Mouse (Mus musculus): ENCODE results near the gene Hmox2. TPM values are rescaled to one million over a fixed set of nuclear protein-coding genes. Genes with fewer than 3 reads are reported as not detected.
A peak's percentile ranks its signal among the peaks of the same experiment; 100 is the strongest.
"Not testable (repeated sequence)": the region's sequence is repeated elsewhere in the genome, so short reads cannot be mapped to it uniquely, and the experiment has no call there.

Hmox2 gene
- polyA plus RNA-seq, 1 experiment from 2014 or later: 90.0 TPM

GRCm38 (mm10) chr16:4727963-4728362, 1.8 kb downstream of the Hmox2 start:
- Histone ChIP-seq H3K4me2 (replicated peaks) (no peak overlapping the region), H3K9ac (no peak overlapping the region), H3K4me3 (no peak overlapping the region), H3K9me3 (no peaks in the 10 kb centered on the region), H3K27me3 (replicated peaks) (no peaks in the 10 kb centered on the region), H3K36me3 (no peaks in the 10 kb centered on the region), H3K4me1 (peaks cover 5% of the 10 kb centered on the region), H3K27ac (no peak overlapping the region)
- WGBS: 83% methylated on average over 1 of the region's 1 CpGs
- no peak for ATAC-seq (ENCODE audit: low FRiP score, low read depth)

DNA sequence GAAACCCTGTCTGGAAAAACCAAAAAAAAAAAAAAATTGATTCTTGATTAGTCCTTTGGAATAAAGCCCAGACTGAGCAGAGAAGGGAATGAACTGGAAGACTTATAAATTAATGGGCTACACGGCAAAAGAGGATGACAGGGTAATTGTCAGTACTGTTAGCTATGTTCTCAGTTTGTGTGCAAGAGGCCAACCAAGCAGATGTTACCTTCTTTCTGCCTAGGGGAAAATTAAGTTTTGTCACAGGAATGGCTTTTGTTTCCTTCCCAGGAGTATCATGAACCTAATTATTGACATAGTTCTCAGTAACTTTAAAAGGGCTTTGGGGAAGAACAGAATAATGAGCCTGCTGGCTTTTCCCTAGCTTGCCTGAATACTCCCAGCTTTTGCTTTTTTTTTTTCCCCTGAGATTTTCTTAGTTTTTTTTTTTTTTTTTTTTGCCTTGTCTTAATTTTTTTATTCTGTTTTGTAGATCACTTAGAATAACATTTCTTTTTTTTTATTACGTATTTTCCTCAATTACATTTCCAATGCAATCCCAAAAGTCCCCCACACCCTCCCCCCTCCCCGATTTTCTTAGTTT, 4.7 kb downstream of the Hmox2 start:
- Histone ChIP-seq H3K36me3 (no peaks in the 10 kb centered on the region), H3K4me2 (replicated peaks) (no peak overlapping the region), H3K4me3 (no peak overlapping the region), H3K9ac (no peak overlapping the region), H3K4me1 (peaks cover 5% of the 10 kb centered on the region), H3K27ac (no peak overlapping the region), H3K9me3 (no peaks in the 10 kb centered on the region), H3K27me3 (replicated peaks) (no peaks in the 10 kb centered on the region)
- no peak for ATAC-seq (ENCODE audit: low FRiP score, low read depth)
- WGBS: 81% methylated on average over 3 of the region's 3 CpGs

GRCm38 (mm10) chr16:4736262-4736661, 10.1 kb downstream of the Hmox2 start:
- Histone ChIP-seq H3K9ac (no peak overlapping the region), H3K4me3 (no peak overlapping the region), H3K27me3 (replicated peaks) (no peaks in the 10 kb centered on the region), H3K36me3 (no peaks in the 10 kb centered on the region), H3K27ac (no peak overlapping the region), H3K9me3 (no peaks in the 10 kb centered on the region), H3K4me2 (replicated peaks) (no peak overlapping the region), H3K4me1 (no peaks in the 10 kb centered on the region)
- ATAC-seq (ENCODE audit: low FRiP score, low read depth): no peak
- WGBS: 91% methylated on average over 2 of the region's 2 CpGs

DNA sequence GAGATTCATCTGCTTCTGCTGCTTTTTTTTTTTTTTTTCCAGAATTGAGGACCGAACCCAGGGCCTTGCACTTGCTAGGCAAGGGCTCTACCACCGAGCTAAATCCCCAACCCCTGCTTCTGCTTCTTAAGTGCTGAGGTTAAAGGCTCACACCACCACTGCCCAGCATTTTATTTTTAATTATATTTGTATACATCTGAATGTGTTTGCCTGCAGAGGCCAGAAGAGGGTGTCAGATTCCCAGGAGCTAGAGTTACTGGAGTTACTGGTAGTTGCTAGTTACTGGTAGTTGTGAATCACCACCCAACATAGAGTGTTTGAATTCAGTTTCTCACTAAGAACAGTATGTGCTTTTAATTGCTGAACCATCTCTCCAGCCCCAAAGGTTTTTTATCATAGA, 13.8 kb downstream of the Hmox2 start:
- WGBS: 88% methylated on average over 2 of the region's 2 CpGs
- Histone ChIP-seq H3K9me3 (peaks cover 5% of the 10 kb centered on the region; the same call in 1 of the 2 replicates), H3K4me2 (replicated peaks) (no peak overlapping the region), H3K9ac (no peak overlapping the region), H3K36me3 (peaks cover 4% of the 10 kb centered on the region; the same call in 1 of the 2 replicates), H3K27ac (no peak overlapping the region), H3K4me1 (no peaks in the 10 kb centered on the region), H3K27me3 (replicated peaks) (no peaks in the 10 kb centered on the region), H3K4me3 (no peak overlapping the region)
- ATAC-seq (ENCODE audit: low FRiP score, low read depth): no peak

DNA sequence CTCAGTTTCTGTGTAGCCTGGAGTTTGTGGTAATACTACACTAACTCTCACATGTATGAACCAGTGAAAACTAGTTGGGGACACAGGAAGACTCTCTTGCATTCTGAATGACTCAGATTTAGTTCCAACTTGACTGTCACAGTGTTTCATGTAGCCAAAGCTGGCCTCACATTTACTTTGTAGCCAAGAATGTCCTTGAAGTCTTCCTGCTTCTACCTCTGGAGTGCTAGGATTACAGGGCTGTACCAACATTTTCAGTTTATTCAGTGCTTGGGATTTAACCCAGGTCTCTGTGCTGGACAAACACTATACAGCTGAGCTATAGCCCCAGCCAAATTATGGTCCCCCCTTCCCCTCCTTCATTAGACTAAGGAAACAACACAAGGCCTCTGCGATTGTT, 16.0 kb downstream of the Hmox2 start:
- H3K9me3 ChIP-seq: peaks cover 5% of the 10 kb centered on the region; the same call in 1 of the 2 replicates
- ATAC-seq (ENCODE audit: low FRiP score, low read depth): no peak
- no peak overlapping the region for H3K4me2 ChIP-seq (replicated peaks)
- H3K4me1 ChIP-seq: no peaks in the 10 kb centered on the region
- H3K27me3 ChIP-seq (replicated peaks): no peaks in the 10 kb centered on the region
- H3K4me3 ChIP-seq: no peak overlapping the region
- no peak overlapping the region for H3K27ac ChIP-seq
- H3K9ac ChIP-seq: no peak overlapping the region
- peaks cover 4% of the 10 kb centered on the region; the same call in 1 of the 2 replicates for H3K36me3 ChIP-seq
- WGBS: 98% methylated on average over 1 of the region's 1 CpGs

GRCm38 (mm10) chr16:4752155-4752554, 26.0 kb downstream of the Hmox2 start:
- no peaks in the 10 kb centered on the region for H3K27me3 ChIP-seq (replicated peaks)
- WGBS: 97% methylated on average over 3 of the region's 3 CpGs
- ATAC-seq (ENCODE audit: low FRiP score, low read depth): no peak

GRCm38 (mm10) chr16:4754045-4754444, 27.9 kb downstream of the Hmox2 start:
- WGBS: 89% methylated on average over 3 of the region's 3 CpGs
- H3K36me3 ChIP-seq: no peaks in the 10 kb centered on the region
- H3K4me2 ChIP-seq (replicated peaks): no peak overlapping the region
- H3K4me1 ChIP-seq: no peaks in the 10 kb centered on the region
- no peaks in the 10 kb centered on the region for H3K9me3 ChIP-seq
- no peak overlapping the region for H3K9ac ChIP-seq
- ATAC-seq (ENCODE audit: low FRiP score, low read depth): no peak
- no peak overlapping the region for H3K4me3 ChIP-seq
- no peak overlapping the region for H3K27ac ChIP-seq
- H3K27me3 ChIP-seq (replicated peaks): no peaks in the 10 kb centered on the region

More at GRCm38 (mm10) chr16:4752155-4752554, 26.0 kb downstream of the Hmox2 start:
- no peak overlapping the region for H3K27ac ChIP-seq
- H3K9me3 ChIP-seq: no peaks in the 10 kb centered on the region
- no peak overlapping the region for H3K4me2 ChIP-seq (replicated peaks)
- no peaks in the 10 kb centered on the region for H3K4me1 ChIP-seq
- H3K4me3 ChIP-seq: no peak overlapping the region
- no peak overlapping the region for H3K9ac ChIP-seq
- no peaks in the 10 kb centered on the region for H3K36me3 ChIP-seq

DNA sequence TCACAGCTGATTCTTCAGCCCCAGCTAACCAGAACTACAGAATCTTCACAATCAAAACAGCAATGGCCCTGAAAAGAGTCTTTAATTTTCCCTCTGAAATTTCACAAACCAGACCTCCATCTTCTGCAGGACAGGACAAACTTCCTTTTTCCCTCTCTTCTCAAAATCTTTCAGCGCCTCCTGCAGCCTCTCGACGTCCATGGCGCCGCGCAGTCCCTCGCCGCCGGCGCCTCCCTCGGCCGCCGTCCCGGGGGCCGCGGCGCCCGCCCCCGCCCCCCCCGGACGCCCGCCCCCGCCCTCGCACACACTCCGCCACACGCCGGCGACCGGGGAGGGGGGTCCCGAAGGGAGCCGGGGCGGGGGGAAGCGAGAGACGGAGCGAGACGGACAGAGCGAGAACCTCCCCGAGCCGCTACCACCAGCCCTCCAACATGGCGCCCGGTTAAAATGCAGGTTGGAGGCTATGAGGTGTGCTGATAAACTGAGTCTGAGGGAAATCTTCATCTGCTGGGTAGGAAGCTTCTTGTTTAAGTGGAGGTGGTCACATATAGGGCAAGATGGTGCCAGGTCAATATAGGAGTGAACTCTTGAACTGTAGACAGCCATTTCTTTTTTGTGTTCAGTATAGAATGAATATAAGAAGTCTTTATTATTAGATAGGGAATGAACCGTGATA, 30.6 kb downstream of the Hmox2 start:
- WGBS: 3% methylated on average over 38 of the region's 42 CpGs
- not testable (repeated sequence) for H3K4me1 ChIP-seq; H3K27me3 ChIP-seq (replicated peaks); H3K36me3 ChIP-seq; H3K9me3 ChIP-seq; H3K27ac ChIP-seq
- Histone ChIP-seq H3K4me3 (peak overlapping the region; percentile 34), H3K4me2 (replicated peaks) (peak overlapping the region; percentile 48), H3K9ac (peak overlapping the region; percentile 47)
- peak; percentile 77 for ATAC-seq (ENCODE audit: low FRiP score, low read depth)

DNA sequence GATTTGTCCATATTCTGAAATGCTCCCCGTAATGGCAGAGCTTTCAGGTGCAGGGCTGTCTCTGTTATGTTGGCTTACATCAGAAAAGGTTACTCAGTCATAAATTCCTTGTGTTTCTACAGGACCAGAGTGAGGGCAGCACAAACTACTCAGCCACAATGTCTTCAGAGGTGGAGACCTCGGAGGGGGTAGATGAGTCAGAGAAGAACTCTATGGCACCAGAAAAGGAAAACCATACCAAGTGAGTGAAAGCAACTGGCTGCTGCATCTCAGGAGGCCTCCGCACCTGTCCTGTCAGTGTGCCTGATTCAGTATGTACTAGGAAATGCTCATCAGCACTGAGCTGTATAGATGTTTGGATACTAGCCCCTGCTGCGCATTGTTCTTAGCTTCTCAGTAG, 36.3 kb downstream of the Hmox2 start:
- WGBS: 94% methylated on average over 4 of the region's 4 CpGs
- H3K9ac ChIP-seq: no peak overlapping the region
- no peak overlapping the region for H3K4me2 ChIP-seq (replicated peaks)
- no peak overlapping the region for H3K27ac ChIP-seq
- no peak for ATAC-seq (ENCODE audit: low FRiP score, low read depth)
- H3K36me3 ChIP-seq: peaks cover 40% of the 10 kb centered on the region
- no peaks in the 10 kb centered on the region for H3K4me1 ChIP-seq
- H3K27me3 ChIP-seq (replicated peaks): no peaks in the 10 kb centered on the region
- H3K9me3 ChIP-seq: no peaks in the 10 kb centered on the region
- H3K4me3 ChIP-seq: no peak overlapping the region

GRCm38 (mm10) chr16:4763276-4763675, 37.1 kb downstream of the Hmox2 start:
- ATAC-seq (ENCODE audit: low FRiP score, low read depth): no peak
- 42% methylated on average over 2 of the region's 2 CpGs for WGBS
- no peaks in the 10 kb centered on the region for H3K9me3 ChIP-seq
- H3K27me3 ChIP-seq (replicated peaks): no peaks in the 10 kb centered on the region
- H3K9ac ChIP-seq: no peak overlapping the region
- H3K4me3 ChIP-seq: no peak overlapping the region
- peaks cover 48% of the 10 kb centered on the region for H3K36me3 ChIP-seq
- H3K4me2 ChIP-seq (replicated peaks): no peak overlapping the region
- no peaks in the 10 kb centered on the region for H3K4me1 ChIP-seq
- H3K27ac ChIP-seq: no peak overlapping the region

DNA sequence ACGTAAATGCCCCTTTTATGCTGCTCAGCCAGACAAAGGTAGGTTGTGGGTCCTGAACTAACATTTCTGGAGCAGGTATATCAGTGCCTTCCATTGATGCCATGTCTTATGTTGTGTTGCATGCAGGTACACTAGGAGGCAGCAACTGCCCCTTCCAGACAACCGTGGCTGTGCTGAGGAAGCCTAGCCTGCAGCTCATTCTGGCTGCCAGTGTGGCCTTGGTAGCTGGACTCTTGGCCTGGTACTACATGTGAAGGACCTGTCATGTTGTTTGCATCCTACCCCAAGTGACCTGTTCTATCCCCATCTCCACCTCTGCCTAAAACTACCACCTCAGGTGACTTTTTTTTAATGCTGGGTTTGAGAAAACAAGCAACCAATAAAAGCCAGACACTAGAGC, 39.7 kb downstream of the Hmox2 start:
- Histone ChIP-seq H3K4me3 (no peak overlapping the region), H3K27me3 (replicated peaks) (no peaks in the 10 kb centered on the region), H3K27ac (no peak overlapping the region), H3K36me3 (peaks cover 74% of the 10 kb centered on the region), H3K9ac (no peak overlapping the region), H3K9me3 (no peaks in the 10 kb centered on the region), H3K4me2 (replicated peaks) (no peak overlapping the region), H3K4me1 (no peaks in the 10 kb centered on the region)
- ATAC-seq (ENCODE audit: low FRiP score, low read depth): no peak
- WGBS: 87% methylated on average over 2 of the region's 2 CpGs

GRCm38 (mm10) chr16:4767012-4767790, 41.0 kb downstream of the Hmox2 start:
- no peak for ATAC-seq (ENCODE audit: low FRiP score, low read depth)
- WGBS: 85% methylated on average over 6 of the region's 6 CpGs
- no peaks in the 10 kb centered on the region for H3K9me3 ChIP-seq
- H3K36me3 ChIP-seq: peaks cover 74% of the 10 kb centered on the region
- H3K4me1 ChIP-seq: no peaks in the 10 kb centered on the region
- no peak overlapping the region for H3K4me3 ChIP-seq
- no peak overlapping the region for H3K27ac ChIP-seq
- no peaks in the 10 kb centered on the region for H3K27me3 ChIP-seq (replicated peaks)
- H3K9ac ChIP-seq: no peak overlapping the region
- H3K4me2 ChIP-seq (replicated peaks): no peak overlapping the region
